8 mouse cellular contexts compared by ENCODE assay signal in genomic region chr2:93190771-93191487, GRCm38 (mm10). TPM values are rescaled to one million over a fixed set of nuclear protein-coding genes. Genes with fewer than 3 reads are reported as not detected.
DNase-seq lines count a peak whose midpoint lies in the region; ATAC-seq lines count a peak whose summit lies in the region.

No protein-coding gene starts in this region.

- H3K36me3 ChIP-seq in kidney, embryonic 14.5 days (ENCODE audit: control insufficient read depth, insufficient read depth, low read length) = no peaks in the 10 kb centered on the region
- peaks cover 51% of the 10 kb centered on the region for H3K36me3 ChIP-seq in hindbrain, embryonic 10.5 days
- H3K36me3 ChIP-seq in neural tube, embryonic 14.5 days (ENCODE audit: control insufficient read depth, insufficient read depth, low read length) = no peaks in the 10 kb centered on the region

- peaks cover 28% of the 10 kb centered on the region for H3K4me1 ChIP-seq in kidney, embryonic 14.5 days (ENCODE audit: control insufficient read depth, insufficient read depth, low read length)
- H3K4me1 ChIP-seq in hindbrain, embryonic 10.5 days (replicated peaks) = peaks cover 86% of the 10 kb centered on the region
- peaks cover 53% of the 10 kb centered on the region for H3K4me1 ChIP-seq in neural tube, embryonic 14.5 days (ENCODE audit: control insufficient read depth, insufficient read depth, low read length)

- H3K4me3 ChIP-seq in kidney, embryonic 14.5 days (ENCODE audit: low read length) = no peak overlapping the region
- H3K4me3 ChIP-seq in hindbrain, embryonic 10.5 days = peak overlapping the region; percentile 92
- peak overlapping the region; percentile 4; the same call in 1 of the 2 replicates for H3K4me3 ChIP-seq in neural tube, embryonic 14.5 days (ENCODE audit: low read depth, low read length)

- no peak overlapping the region for H3K27ac ChIP-seq in kidney, embryonic 14.5 days (ENCODE audit: low read depth, low read length)
- H3K27ac ChIP-seq in hindbrain, embryonic 10.5 days = peak overlapping the region; percentile 97
- H3K27ac ChIP-seq in neural tube, embryonic 14.5 days (ENCODE audit: low read depth, low read length) = 0 out of 2 replicates have a peak overlapping the region, but pooled peaks have one; percentile 35

- 18% methylated on average over 9 of the region's 9 CpGs for WGBS in kidney, embryonic 14.5 days
- 5% methylated on average over 9 of the region's 9 CpGs for WGBS in hindbrain, embryonic 10.5 days
- WGBS in neural tube, embryonic 14.5 days = 4% methylated on average over 9 of the region's 9 CpGs

- H3K9me3 ChIP-seq in kidney, embryonic 14.5 days (ENCODE audit: control insufficient read depth, low read length) = no peaks in the 10 kb centered on the region
- no peaks in the 10 kb centered on the region for H3K9me3 ChIP-seq in hindbrain, embryonic 10.5 days
- no peaks in the 10 kb centered on the region for H3K9me3 ChIP-seq in neural tube, embryonic 14.5 days (ENCODE audit: control insufficient read depth, low read length)

- no peak for ATAC-seq in kidney, embryonic 14.5 days (ENCODE audit: low FRiP score, low TSS enrichment)
- no peak for ATAC-seq in neural tube, embryonic 14.5 days (ENCODE audit: low read depth)

- no peaks in the 10 kb centered on the region for H3K27me3 ChIP-seq in kidney, embryonic 14.5 days (ENCODE audit: control insufficient read depth, insufficient read depth, low read length)
- peaks cover 15% of the 10 kb centered on the region for H3K27me3 ChIP-seq in hindbrain, embryonic 10.5 days (ENCODE audit: insufficient read depth, poor library complexity, severe bottlenecking)
- no peaks in the 10 kb centered on the region for H3K27me3 ChIP-seq in neural tube, embryonic 14.5 days (ENCODE audit: control insufficient read depth, insufficient read depth, low read length)

- H3K4me2 ChIP-seq in kidney, embryonic 14.5 days (replicated peaks; ENCODE audit: low read depth, low read length) = no peak overlapping the region
- peak overlapping the region; percentile 40 for H3K4me2 ChIP-seq in neural tube, embryonic 14.5 days (ENCODE audit: low read depth, low read length)

- intact Hi-C loops in left cerebral cortex, postnatal 10 days (cut with DNase I) = no loop called here

- peak; percentile 29 to 52 for DNase-seq in kidney, postnatal 25 days
- DNase-seq in adrenal gland, adult 2 months = peak; percentile 90
- DNase-seq in hindbrain, embryonic 10.5 days (ENCODE audit: low spot score) = peak; percentile 77
- no peak for DNase-seq in left cerebral cortex, postnatal 10 days (ENCODE audit: extremely low spot score in 1 of 2, low spot score in 2 of 2)
- no peak for DNase-seq in adipocyte (ENCODE audit: low spot score)
- DNase-seq in urinary bladder, postnatal 4 days (ENCODE audit: low spot score in 2 of 2) = no peak

- H3K9ac ChIP-seq in kidney, embryonic 14.5 days (ENCODE audit: low read depth, low read length) = no peak overlapping the region
- H3K9ac ChIP-seq in neural tube, embryonic 14.5 days (replicated peaks; ENCODE audit: low read depth, low read length) = peak overlapping the region; percentile 37; the same call in 1 of the 2 replicates

RNA-seq across cellular contexts. Expression of gene Trp53i11, which starts 3.6 kb away (rescaled TPM):
- polyA plus RNA-seq in kidney, embryonic 14.5 days (2014; fragmentation: Nextera tagmentation; extraction: Ambion mirVana) = 26.4 and 46.6 TPM in 2 replicates
- 10 to 100 TPM; 58.6 to 64.7 TPM for total RNA-seq in adrenal gland, adult 2 months (2021)
- polyA plus RNA-seq in adrenal gland, adult 2 months (2012; rRNA removed) = 123 and 179 TPM in 2 replicates
- polyA plus RNA-seq in hindbrain, embryonic 10.5 days (2016; fragmentation: Nextera tagmentation; extraction: Ambion mirVana) = 202 and 281 TPM in 2 replicates
- polyA plus RNA-seq in neural tube, embryonic 14.5 days (2014; fragmentation: Nextera tagmentation; extraction: Ambion mirVana) = 82.7 and 114 TPM in 2 replicates
- 10 to 100 TPM; 46.0 to 50.7 TPM for total RNA-seq in left cerebral cortex, postnatal 10 days (2021)

Comparison
In these comparisons a context has a peak if more than half of its experiments do, and no peak if none do; other contexts are left out.
1. DNase-seq: peak in kidney, postnatal 25 days (2 of 2), adrenal gland, adult 2 months (single experiment) and hindbrain, embryonic 10.5 days (single experiment); none in left cerebral cortex, postnatal 10 days (0 of 2), adipocyte (single experiment) and urinary bladder, postnatal 4 days (0 of 2).